Mouse (Mus musculus) CD4-positive, CD25-positive, alpha-beta regulatory T cell, adult 9 weeks (primary cell): ENCODE measurements around the gene Cyth2. TPM values are rescaled to one million over a fixed set of nuclear protein-coding genes. Genes with fewer than 3 reads are reported as not detected.

ENCODE experiments used
- polyA plus RNA-seq: library from polyadenylated mRNA; unstranded; fragments of 100-300 nt; shearing (Covaris generic); gene quantifications from one replicate; pipeline ENCODE4 v1.2.1, GENCODE M21; 2017

Cyth2 gene
- polyA plus RNA-seq = 25.0 TPM

GRCm38 (mm10) chr7:45813787-45814779 lies at the start of gene Cyth2:
Gene Cyth2, minus strand, starts transcription at chr7:45814581.

DNA sequence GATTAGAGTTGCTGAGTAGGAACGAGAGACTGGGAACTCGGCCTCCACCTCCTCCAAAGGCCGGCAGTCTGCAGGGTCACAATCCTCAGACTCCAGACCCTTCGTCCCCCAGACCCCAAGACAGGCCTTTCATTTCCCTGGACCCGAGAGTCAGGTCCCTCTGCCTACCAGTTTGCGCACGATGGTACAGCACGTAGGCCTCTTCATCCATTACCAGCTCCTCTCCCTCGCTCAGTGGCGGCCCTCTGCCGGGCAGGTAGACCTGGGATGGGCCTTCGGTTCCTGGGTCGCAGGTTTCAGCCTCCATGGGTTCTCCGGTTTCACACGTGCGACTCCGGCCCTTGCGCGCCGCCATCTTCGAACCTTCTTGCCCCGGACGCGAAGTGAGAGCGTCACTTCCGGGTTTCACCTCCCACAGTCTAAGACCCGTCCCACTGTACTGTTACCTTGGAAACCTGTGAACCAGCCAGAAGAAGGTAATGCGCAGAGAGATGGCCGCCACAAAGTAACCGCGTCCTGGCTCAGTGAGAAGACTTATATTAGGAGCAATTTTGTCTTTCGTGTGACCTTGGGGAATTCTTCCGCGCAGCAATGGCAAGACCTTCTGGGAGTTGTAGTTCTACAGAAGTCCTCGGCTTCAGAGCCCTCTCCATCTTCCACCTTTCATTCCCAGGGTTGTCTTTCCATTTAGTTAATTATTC lies 16.2 kb upstream of the Cyth2 start, which contains the start of gene Grwd1:
TSS of gene Grwd1 (minus strand) at position 518 of the 701 bp plus-strand sequence.

GRCm38 (mm10) chr7:45824598-45824997 lies 10.2 kb upstream of the Cyth2 start, which contains the start of gene Kcnj14:
Gene Kcnj14, minus strand, starts transcription at chr7:45824782.

GRCm38 (mm10) chr7:45784524-45785372 lies 29.6 kb downstream of the Cyth2 start, which contains the start of gene Sult2b1:
Gene Sult2b1, minus strand, starts transcription at chr7:45784669.

DNA sequence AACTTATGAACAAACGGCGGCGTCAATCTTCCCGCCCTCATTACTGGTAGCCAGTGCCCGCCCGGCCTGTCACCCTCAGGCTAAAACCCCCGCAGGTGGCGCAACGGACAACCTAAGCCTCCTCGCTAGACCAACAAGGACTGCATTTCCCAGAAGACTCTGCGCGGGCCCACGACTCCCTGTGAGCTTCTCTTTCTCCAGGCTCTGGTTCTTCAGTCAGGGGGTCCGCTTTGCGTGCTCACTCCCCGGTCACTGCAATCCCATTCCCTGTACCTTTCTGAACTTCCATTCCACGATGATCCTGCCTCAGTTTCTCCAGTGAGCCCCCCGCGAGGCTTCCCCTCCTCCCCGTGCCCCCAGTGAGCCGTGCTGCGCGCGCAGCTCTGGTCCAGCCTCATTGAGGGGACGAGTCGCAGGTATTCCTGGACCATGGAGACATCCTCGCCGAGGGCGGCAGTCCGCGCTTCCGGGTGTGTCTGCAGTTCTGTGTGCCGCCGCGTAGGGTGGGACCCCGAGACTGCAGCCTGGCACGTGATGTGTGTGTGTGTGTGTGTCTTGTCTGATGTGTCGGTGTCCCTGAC lies 30.8 kb downstream of the Cyth2 start, which contains the start of gene Lmtk3:
TSS of gene Lmtk3 (plus strand) at position 228 of the 581 bp plus-strand sequence.

Other genes starting within 250 kb of the Cyth2 start
- 84.3 TPM for gene Bcat2, start 244.4 kb downstream of the Cyth2 start, polyA plus RNA-seq
- not detected for gene Fgf21, start 199.1 kb downstream of the Cyth2 start, polyA plus RNA-seq
- not detected for gene Fut1, start 197.3 kb downstream of the Cyth2 start, polyA plus RNA-seq
- gene Izumo1, start 192.8 kb downstream of the Cyth2 start, polyA plus RNA-seq = not detected
- 0.51 TPM for gene Rasip1, start 187.1 kb downstream of the Cyth2 start, polyA plus RNA-seq
- gene Mamstr, start 174.6 kb downstream of the Cyth2 start, polyA plus RNA-seq = 1.3 TPM
- 0.25 TPM for gene Fut2, start 148.2 kb downstream of the Cyth2 start, polyA plus RNA-seq
- not detected for gene Ntn5, start 130.6 kb downstream of the Cyth2 start, polyA plus RNA-seq
- gene Sec1, start 120.2 kb downstream of the Cyth2 start, polyA plus RNA-seq = 0.16 TPM
- 8.2 TPM for gene Car11, start 114.7 kb downstream of the Cyth2 start, polyA plus RNA-seq
- 11.2 TPM for gene Dbp, start 109.5 kb downstream of the Cyth2 start, polyA plus RNA-seq
- gene Rpl18, start 99.1 kb downstream of the Cyth2 start, polyA plus RNA-seq = 2,128 TPM
- 40.0 TPM for gene Sphk2, start 96.6 kb downstream of the Cyth2 start, polyA plus RNA-seq
- gene Fam83e, start 93.4 kb downstream of the Cyth2 start, polyA plus RNA-seq = 0.35 TPM
- gene Spaca4, start 88.8 kb downstream of the Cyth2 start, polyA plus RNA-seq = not detected
- 0.07 TPM for gene Lmtk3, start 30.8 kb downstream of the Cyth2 start, polyA plus RNA-seq
- 3.8 TPM for gene Sult2b1, start 29.9 kb downstream of the Cyth2 start, polyA plus RNA-seq
- gene Kcnj14, start 10.2 kb upstream of the Cyth2 start, polyA plus RNA-seq = 0.11 TPM
- 43.8 TPM for gene Grwd1, start 16.4 kb upstream of the Cyth2 start, polyA plus RNA-seq
- 109 TPM for gene Kdelr1, start 58.2 kb upstream of the Cyth2 start, polyA plus RNA-seq
- 0.12 TPM for gene Grin2d, start 63.8 kb upstream of the Cyth2 start, polyA plus RNA-seq
- 0.68 TPM for gene Syngr4, start 82.1 kb upstream of the Cyth2 start, polyA plus RNA-seq
- 9.2 TPM for gene Tmem143, start 82.4 kb upstream of the Cyth2 start, polyA plus RNA-seq
- 777 TPM for gene Emp3, start 106.8 kb upstream of the Cyth2 start, polyA plus RNA-seq
- gene Ccdc114, start 109.5 kb upstream of the Cyth2 start, polyA plus RNA-seq = 2.3 TPM
- gene Abcc6, start 215.7 kb upstream of the Cyth2 start, polyA plus RNA-seq = not detected
- 23.2 TPM for gene Nomo1, start 219.1 kb upstream of the Cyth2 start, polyA plus RNA-seq